Mouse (Mus musculus): ENCODE results near the gene Kat2b. TPM values are rescaled to one million over a fixed set of nuclear protein-coding genes. Genes with fewer than 3 reads are reported as not detected.

The Kat2b gene
- polyA plus RNA-seq (2015; fragmentation: Nextera tagmentation; extraction: Ambion mirVana): 7.1 and 8.9 TPM in 2 replicates

DNA sequence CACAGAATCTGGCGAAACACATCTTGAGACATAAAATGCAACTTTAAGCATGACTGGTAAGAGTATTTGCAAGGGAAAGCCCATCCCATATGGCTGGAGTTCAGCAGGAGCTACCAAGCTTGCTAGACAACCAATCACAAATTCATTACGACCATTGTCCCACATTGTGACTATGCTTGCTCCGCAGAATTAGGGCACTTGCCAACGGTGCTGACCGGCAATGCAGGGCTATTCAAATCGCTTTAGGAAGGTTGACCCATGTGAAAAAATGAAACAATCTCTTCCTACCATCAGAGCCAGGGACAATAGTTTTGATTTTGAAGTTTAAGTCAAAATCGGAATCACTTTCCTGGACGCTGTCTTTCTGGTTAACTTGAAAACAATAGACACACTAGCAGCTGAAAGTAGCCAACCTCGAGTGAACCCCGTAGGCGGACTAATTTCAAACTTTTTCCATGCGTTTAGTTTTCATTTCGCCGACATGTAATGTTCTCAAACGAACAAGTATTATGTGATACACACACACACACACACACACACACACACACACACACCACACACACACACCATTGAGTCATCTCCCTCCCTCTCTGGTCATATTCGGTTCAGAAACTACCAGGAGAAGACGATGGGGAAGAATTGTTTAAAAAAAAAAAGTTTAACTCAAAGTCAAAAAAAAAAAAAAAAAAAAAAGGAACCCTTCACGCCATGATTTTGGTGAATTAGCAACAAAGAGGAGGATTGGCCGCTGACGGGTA, at the start of gene Kat2b:
Kat2b (plus strand) TSS at position 701 of the 758 bp plus-strand sequence.

DNA sequence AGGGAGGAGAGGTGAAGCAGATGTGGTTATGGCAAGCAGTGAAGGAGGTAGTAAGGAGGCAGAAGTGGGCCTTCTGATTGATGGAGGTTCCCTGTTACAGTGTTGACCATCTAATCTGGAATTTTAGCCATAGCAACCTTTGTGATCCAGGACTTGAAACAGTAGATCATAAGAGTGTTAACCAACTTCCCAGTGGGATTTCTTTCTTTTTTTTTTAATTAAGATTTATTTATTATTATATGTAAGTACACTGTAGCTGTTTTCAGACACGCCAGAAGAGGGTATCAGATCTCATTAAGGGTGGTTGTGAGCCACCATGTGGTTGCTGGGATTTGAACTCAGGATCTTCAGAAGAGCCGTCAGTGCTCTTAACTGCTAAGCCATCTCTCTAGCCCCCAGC, 27.3 kb upstream of the Kat2b start, which contains the start of gene Pp2d1:
Pp2d1 (minus strand) TSS at position 101 of the 400 bp plus-strand sequence.

DNA sequence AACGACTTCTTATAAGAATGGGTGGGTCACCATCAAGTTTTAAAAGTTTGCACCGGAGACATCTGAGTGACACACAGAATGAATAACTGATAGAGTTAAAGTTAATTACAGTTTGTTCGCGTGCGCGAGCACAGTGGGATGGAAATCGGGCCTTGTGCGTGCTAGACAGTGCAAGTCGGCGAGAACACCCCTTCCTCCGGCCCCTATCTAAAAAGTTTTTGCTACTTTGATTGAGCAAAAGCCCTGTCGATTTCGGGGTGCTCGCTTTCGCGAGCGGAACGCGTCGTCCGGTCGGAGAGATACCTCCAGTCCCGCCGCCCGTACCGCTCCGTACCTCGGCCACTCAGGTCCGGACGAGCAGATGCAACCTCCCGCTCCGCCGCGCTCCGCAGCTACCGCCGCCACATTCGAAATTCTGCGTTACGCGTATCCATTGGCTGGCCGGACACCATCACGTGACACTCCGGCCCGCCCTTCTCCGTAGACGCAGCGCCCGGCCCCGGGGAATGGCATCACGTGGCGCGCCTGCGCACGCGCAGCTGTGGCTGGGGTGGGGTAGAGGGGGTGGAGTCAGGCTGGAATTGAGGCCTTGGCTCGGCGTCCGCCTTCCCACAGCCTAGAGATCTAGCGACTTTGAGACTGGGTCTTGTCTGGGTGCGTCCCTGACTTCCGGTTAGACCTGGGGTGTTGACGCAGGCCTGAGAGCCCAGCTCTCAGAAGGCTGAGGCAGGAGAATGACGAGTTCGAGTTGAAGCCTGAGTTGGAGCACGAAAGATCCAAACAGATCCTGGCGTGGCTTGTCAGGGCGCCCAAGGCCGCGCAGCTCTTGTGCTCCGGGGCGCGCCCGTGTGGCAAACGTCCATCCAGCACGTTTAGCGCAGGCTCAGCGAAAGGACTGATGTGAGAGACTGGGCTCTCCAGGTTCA, 122.5 kb downstream of the Kat2b start, which contains the start of gene Sgo1:
Sgo1 (minus strand) TSS at position 457 of the 926 bp plus-strand sequence.

Other genes with a start within 250 kb of the Kat2b start
- gene Efhb, start 103.5 kb upstream of the Kat2b start, polyA plus RNA-seq (2015; fragmentation: Nextera tagmentation; extraction: Ambion mirVana): 0.17 and 0.63 TPM in 2 replicates
- gene Rab5a, start 87.6 kb upstream of the Kat2b start, polyA plus RNA-seq (2015; fragmentation: Nextera tagmentation; extraction: Ambion mirVana): 75.5 and 89.3 TPM in 2 replicates
- 0.07 TPM in 1 of 2 replicates, not detected in the other for gene Pp2d1, start 27.4 kb upstream of the Kat2b start, polyA plus RNA-seq (2015; fragmentation: Nextera tagmentation; extraction: Ambion mirVana)
- gene Sgo1, start 122.5 kb downstream of the Kat2b start, polyA plus RNA-seq (2015; fragmentation: Nextera tagmentation; extraction: Ambion mirVana): 5.9 and 10.7 TPM in 2 replicates